In the genomic region with DNA sequence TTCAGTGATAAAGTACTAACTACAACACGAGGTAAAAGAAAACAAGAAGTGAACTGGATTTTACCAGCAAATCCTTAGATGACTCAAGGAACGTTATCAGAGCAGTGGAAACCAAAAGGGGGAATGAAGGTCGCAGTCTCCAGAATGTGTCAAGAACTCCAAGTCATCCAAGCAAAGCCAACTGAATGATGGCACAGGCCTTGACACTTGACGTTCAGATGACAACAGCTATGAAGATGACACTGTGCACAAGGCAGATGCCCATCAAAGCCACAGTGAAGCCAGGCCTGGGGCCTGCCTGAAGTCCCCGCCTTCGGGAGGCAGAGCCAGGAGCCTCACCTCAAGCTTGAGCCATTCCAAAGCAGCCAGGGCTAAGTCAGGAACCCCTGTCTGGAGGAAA, we compare ENCODE assay signal across 23 mouse cellular contexts.
"Had no signal": no experiment of that assay in that cellular context is flagged by ENCODE, and none has a peak within 500 bp of the region (broad histone marks: within the 10 kb centered on the region; RNA-seq: fewer than 3 reads in every experiment).

No protein-coding gene starts in this region.

- DNase-seq: gastrocnemius, postnatal 14 days; gastrocnemius, postnatal 36 days; heart, adult 11 months; heart, adult 2 months; heart, postnatal 14 days; heart, postnatal 36 days; kidney, adult 11 months; kidney, adult 2 months; kidney, adult 9 months; kidney, postnatal 14 days; kidney, postnatal 36 days; layer of hippocampus, adult 9-11 months; layer of hippocampus, postnatal 36 days; left cerebral cortex, postnatal 4 days had no signal

- H3K36me3 ChIP-seq: heart, embryonic 15.5 days; hindbrain, embryonic 15.5 days had no signal

- H3K27me3 ChIP-seq: heart, embryonic 13.5 days; heart, embryonic 15.5 days; hindbrain, embryonic 13.5 days; hindbrain, embryonic 15.5 days; kidney, embryonic 15.5 days; limb, embryonic 13.5 days; limb, embryonic 15.5 days; liver, embryonic 12.5 days had no signal

- H3K4me3 ChIP-seq: heart, adult 2 months; heart, embryonic 13.5 days; heart, embryonic 15.5 days; hindbrain, embryonic 13.5 days; hindbrain, embryonic 15.5 days; kidney, embryonic 15.5 days; limb, embryonic 13.5 days; limb, embryonic 15.5 days; liver, embryonic 12.5 days had no signal

- H3K4me2 ChIP-seq: heart, embryonic 11.5 days; heart, embryonic 13.5 days; heart, embryonic 15.5 days; hindbrain, embryonic 13.5 days; hindbrain, embryonic 15.5 days; kidney, embryonic 15.5 days; limb, embryonic 13.5 days; limb, embryonic 15.5 days; liver, embryonic 12.5 days had no signal
